Mouse (Mus musculus): ENCODE data around the gene Tcf25.
A peak's percentile ranks its signal among the peaks of the same experiment; 100 is the strongest.
"Not testable (repeated sequence)": the region's sequence is repeated elsewhere in the genome, so short reads cannot be mapped to it uniquely, and the experiment has no call there.

Gene Tcf25

DNA sequence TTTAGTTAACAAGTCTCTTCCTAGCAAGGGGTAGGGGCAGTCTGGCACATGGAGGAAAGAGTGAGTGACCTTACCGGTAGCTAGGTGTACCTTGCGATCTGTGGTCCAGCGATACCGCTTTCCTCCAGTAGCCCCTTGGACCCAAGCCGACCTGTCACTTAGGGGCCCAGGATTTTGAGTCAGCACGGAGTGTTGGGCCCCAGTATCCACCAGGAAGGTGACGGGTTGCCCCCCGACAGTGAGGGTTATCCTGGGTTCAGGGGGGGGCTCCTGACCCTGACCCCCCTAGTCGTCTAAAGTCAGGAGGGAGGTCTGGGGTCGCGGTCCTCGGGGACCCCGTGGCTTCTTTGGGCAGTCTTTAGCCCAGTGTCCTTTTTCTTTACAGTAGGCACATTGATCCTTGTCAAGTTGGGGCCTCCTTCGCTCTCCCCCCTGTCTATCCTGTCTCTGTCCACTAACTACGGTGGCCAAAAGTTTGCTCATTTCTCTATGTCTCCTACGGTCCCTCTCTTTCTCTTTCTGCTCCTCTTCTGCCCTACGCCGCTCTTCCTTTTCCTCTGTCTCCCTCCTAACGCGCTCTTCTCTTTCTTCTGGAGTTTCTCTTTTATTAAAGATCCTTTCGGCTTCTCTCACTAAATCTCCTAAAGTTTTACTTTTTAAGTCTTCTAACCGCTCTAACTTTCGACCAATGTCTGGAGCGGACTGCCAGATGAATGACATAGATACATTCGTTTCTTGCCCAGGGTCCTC is 58.2 kb downstream of the Tcf25 start:
- no peak for DNase-seq

- no peak for DNase-seq
These were observed 58.8 kb downstream of the Tcf25 start for GRCm38 (mm10) chr8:123432381-123432780.

GRCm38 (mm10) chr8:123433241-123433974 is 59.9 kb downstream of the Tcf25 start:
- DNase-seq = not testable (repeated sequence)

DNA sequence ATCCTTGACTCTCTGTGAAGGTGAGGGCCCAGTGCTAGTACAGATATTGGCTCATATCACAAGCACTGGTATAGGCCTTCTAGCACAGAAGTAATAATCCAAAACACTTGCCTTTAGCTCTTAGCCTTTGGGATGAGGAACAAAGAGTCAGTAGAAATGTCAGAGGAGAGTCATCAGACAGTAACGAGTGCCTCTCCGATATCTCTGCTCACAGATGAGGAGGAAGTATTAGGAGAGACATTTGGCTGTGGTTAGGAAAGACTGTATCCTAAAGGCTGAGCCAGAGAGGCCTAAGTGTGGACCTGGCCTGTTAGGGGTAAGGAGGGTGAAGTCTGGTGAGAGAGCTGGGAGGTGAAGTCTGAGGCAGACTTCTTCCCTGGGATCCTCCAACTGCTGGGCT is 68.2 kb downstream of the Tcf25 start:
- DNase-seq = no peak

GRCm38 (mm10) chr8:123442351-123442750 is 68.8 kb downstream of the Tcf25 start:
- DNase-seq = no peak

GRCm38 (mm10) chr8:123442871-123443575 is 69.5 kb downstream of the Tcf25 start:
- peak; percentile 90 to 95 for DNase-seq

- no peak for DNase-seq
These were observed 70.0 kb downstream of the Tcf25 start for GRCm38 (mm10) chr8:123443576-123443921.

GRCm38 (mm10) chr8:123444131-123444530 is 70.6 kb downstream of the Tcf25 start:
- no peak for DNase-seq

DNA sequence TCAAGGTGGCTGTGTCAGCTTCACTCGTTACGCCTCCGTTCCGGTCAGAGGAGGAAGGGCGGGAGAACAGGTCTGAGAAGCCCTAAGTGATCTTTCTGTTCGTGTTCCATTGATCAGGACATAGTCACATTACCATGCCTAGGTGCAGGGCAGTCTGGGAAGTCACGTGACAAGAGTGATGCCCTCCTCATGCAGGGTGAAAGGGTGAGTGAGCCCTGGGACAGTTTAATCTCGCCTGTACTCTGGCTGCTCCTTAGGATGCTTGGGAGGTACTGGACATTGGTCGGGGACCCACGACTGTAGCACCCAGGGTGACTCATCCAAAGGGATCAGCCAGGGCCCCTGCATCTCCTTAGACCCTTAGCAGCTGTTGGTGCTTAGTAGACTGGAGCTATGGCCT is 72.4 kb downstream of the Tcf25 start:
- no peak for DNase-seq

DNA sequence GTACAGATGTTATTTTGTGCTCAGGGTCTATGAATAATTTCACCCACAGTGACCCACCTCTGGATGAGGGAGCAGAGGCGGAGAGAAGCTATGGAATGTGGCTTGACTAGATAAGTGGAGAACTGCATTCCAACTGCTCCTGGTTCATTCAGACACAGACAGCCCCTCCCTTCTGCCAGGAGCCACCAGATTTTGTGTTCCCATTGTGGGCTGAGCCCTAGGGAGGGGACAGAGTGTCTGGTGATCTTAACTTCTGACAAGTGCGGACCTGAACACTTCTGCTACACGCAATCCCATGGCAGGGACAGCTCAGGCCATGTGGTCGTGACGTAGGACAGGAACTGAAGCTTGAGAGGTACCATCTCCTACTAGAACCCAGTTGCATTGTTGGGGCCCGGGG is 73.2 kb downstream of the Tcf25 start:
- no peak for DNase-seq

DNA sequence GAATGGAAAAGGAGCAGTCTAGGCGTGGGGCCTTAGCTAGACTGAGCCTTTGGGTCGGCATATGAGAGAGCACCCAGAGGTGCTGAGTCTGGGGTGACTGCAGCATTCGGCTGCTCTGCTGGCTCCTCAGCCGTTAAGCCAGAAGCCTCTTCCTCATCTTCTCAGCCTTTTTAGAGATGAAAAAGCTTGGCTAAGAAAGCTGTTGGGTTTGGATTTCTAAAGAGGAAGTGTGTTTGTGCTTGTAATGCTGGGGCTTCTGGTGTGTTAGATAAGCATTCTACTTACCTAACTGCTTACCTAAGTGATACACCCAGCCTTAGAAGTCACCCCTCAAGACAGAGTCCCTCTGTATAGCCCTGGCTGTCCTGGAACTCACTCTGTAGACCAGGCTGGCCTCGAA is 77.2 kb downstream of the Tcf25 start:
- DNase-seq = no peak

DNA sequence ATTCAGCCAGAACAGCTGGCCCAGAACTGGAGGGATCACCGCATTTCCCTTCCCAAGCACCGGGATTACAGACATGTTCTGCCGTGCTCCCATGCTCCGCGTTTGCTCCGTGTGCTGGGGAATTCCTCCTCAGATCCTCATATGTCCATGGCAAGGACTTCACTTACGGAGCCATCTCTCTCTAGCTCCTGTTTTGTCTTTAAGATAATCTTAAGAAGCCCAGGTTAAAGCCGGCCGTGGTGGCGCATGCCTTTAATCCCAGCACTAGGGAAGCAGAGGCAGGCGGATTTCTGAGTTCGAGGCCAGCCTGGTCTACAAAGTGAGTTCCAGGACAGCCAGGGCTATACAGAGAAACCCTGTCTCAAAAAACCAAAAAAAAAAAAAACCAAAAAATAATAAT is 78.2 kb downstream of the Tcf25 start:
- DNase-seq = not testable (repeated sequence)

- no peak for DNase-seq
These were observed 78.6 kb downstream of the Tcf25 start for GRCm38 (mm10) chr8:123452149-123452548.

- DNase-seq = no peak
These were observed 79.7 kb downstream of the Tcf25 start for GRCm38 (mm10) chr8:123453291-123453690.

Measured in thymus, postnatal 36 days (tissue).